Mouse (Mus musculus) midbrain, embryonic 11.5 days (tissue): ENCODE measurements around the gene Crabp2. TPM values are rescaled to one million over a fixed set of nuclear protein-coding genes. Genes with fewer than 3 reads are reported as not detected.
A peak's percentile ranks its signal among the peaks of the same experiment; 100 is the strongest.

Source experiments
- ATAC-seq: fragments of 200-750 bp; cut with Nextera tagmentation; 2 replicates; pipeline ENCODE4 v1.8.0; 2017; ENCODE audit warnings: moderate TSS enrichment, moderate library complexity; ENCODE audit not compliant: low FRiP score
- DNase-seq: peaks from one replicate; pipeline ENCODE4 v3.0.0; 2015; ENCODE audit warnings: low spot score; ENCODE audit errors: missing footprints
- H3K27ac ChIP-seq: fragments of 300-500 bp; sonication (generic); 2 replicates; pipeline ENCODE4 v1.5.1; 2014; ENCODE audit warnings: low read depth, low read length
- H3K27me3 ChIP-seq: fragments of 300-500 bp; sonication (generic); 2 replicates; pipeline ENCODE4 v1.6.1; 2014; ENCODE audit warnings: mild to moderate bottlenecking, low read length, moderate library complexity, mixed read lengths; ENCODE audit not compliant: control insufficient read depth, insufficient read depth
- H3K36me3 ChIP-seq: fragments of 300-500 bp; sonication (generic); 2 replicates; pipeline ENCODE4 v1.6.1; 2014; ENCODE audit warnings: mild to moderate bottlenecking, low read length, moderate library complexity, mixed read lengths; ENCODE audit not compliant: control insufficient read depth, insufficient read depth
- H3K4me1 ChIP-seq: fragments of 300-500 bp; sonication (generic); 2 replicates; pipeline ENCODE4 v1.6.1; 2014; ENCODE audit warnings: low read length; ENCODE audit not compliant: control insufficient read depth, insufficient read depth
- H3K4me2 ChIP-seq: fragments of 300-500 bp; sonication (generic); 2 replicates; pipeline ENCODE4 v1.6.1; 2014; ENCODE audit warnings: mild to moderate bottlenecking, moderate library complexity
- H3K4me3 ChIP-seq: fragments of 300-500 bp; sonication (generic); 2 replicates; pipeline ENCODE4 v1.5.1; 2014; ENCODE audit warnings: low read depth, low read length
- H3K9ac ChIP-seq: fragments of 300-500 bp; sonication (generic); 2 replicates; pipeline ENCODE4 v1.6.1; 2014; ENCODE audit warnings: low read length
- H3K9me3 ChIP-seq: fragments of 300-500 bp; sonication (generic); 2 replicates; pipeline ENCODE4 v1.6.1; 2016; ENCODE audit warnings: low read length; ENCODE audit not compliant: control insufficient read depth
- WGBS: fragments of 180-500 bp; shearing (Covaris S2); extraction: QIAGEN DNeasy Blood & Tissue Kit; methylation state at CpG from one replicate; pipeline ENCODE4 v1.1.7; 2014; 5-methylcytosine and 5-hydroxymethylcytosine counted together
- polyA plus RNA-seq: library from polyadenylated mRNA; unstranded; fragments of >200 nt; fragmentation: Nextera tagmentation; extraction: Ambion mirVana; gene quantifications from 2 replicates; pipeline ENCODE4 v1.2.1, GENCODE M21; 2014

The Crabp2 gene
- polyA plus RNA-seq, 1 experiment from 2014 or later: 540 TPM

DNA sequence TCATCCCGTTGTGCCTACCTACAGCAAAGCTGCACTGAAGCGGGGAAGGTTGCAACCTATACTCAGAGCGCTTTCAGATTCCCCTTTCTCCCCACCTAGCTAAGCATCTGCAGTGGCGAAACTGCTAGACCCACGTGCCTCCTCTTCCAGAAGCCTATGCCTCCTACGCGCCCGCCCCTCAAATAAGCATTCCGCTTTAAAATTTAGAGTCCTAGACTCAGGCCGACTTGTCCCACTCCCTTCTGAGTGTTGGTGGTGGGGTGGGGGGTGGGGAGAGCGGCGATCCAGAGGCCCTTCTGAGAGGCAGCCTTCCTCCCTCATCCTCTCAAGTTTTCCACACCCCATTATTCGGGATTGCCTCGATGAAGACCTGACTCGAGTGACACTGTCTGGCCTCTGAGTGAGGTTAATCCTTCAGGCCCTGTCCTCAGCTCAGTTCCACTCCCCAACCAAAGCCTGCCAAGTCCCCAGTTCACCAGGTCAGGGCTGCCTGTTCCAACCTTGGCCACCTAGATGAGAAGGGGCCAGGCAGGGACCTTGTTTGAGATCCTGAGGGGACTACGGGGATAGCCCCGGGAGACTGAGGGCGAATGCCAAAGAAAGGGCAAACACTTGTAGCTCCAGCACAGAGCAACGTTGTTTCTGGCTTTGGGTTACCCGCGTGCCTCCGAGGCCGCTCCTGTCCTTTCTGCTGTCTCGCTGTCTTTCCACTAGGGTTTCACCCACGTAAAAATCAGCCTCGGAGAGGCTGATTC is 1.2 kb upstream of the Crabp2 start:
- Histone ChIP-seq H3K9me3 (no peaks in the 10 kb centered on the region), H3K9ac (peak overlapping the region; percentile 80), H3K4me3 (peak overlapping the region; percentile 56), H3K27me3 (no peaks in the 10 kb centered on the region), H3K27ac (peak overlapping the region; percentile 90), H3K36me3 (peaks cover 2% of the 10 kb centered on the region; the same call in 1 of the 2 replicates), H3K4me1 (peaks cover 75% of the 10 kb centered on the region), H3K4me2 (peak overlapping the region; percentile 83)
- 2% methylated on average over 26 of the region's 26 CpGs for WGBS
- DNase-seq: peak; percentile 97
- ATAC-seq: peak; percentile 17

DNA sequence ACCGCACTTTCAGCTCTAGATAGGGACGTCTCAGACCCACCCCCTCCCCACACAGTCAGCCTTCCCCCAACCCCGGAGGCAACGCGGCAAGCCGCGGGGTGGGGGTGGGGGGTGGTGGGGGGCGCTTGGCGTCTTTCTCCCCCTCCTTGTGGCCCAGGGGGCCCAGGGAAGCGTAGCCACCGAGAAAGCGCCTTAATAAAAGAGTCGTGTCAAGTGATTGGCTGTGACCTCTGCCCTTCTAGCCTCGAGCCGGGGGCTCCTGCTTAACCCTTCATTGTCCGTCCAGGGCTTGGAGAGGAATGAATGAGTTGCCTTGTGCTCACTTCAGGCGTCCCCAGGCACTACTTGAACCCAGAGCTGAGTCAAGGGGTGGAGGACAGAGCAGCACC is 661 bp upstream of the Crabp2 start:
- 1% methylated on average over 13 of the region's 17 CpGs for WGBS
- peak overlapping the region; percentile 90 for H3K27ac ChIP-seq
- H3K36me3 ChIP-seq: no peaks in the 10 kb centered on the region
- H3K27me3 ChIP-seq: no peaks in the 10 kb centered on the region
- peak overlapping the region; percentile 56 for H3K4me3 ChIP-seq
- ATAC-seq (peak; percentile 50), DNase-seq (peak; percentile 96)
- H3K9me3 ChIP-seq: no peaks in the 10 kb centered on the region
- H3K4me1 ChIP-seq: peaks cover 81% of the 10 kb centered on the region
- H3K9ac ChIP-seq: peak overlapping the region; percentile 80
- peak overlapping the region; percentile 83 for H3K4me2 ChIP-seq

DNA sequence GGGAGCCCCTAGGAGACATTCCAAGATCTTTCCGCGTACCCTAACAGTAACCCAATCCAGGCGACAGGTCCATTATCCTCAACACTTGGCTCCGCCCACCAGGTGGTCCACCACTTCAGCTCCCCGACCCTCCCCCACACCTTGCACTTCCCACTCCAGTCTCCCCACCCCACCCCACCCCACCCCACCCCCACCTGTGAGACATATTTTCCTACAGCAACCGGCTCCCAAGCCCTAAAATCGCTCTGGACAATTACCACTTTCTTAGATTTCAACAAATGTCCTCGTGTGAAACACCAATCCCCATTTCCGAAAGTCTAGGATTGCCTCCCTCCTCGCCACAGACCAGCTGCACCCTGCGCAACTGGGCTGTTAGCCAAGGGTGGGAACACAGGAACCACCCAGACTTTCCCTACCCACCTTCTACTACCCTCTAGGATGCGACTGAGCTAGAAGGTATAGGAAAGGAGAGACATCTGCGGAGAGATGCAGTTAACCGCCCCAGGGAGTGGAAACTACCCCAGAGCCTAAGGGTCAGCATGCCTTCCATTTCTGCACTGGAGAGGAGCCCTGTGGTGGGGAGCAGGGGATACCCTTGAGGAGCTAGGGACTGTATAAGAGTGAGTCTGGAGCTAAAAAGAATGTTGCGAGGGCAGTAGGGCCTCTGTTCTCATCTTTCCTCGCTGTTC is 944 bp downstream of the Crabp2 start:
- H3K27ac ChIP-seq: peak overlapping the region; percentile 90
- H3K4me2 ChIP-seq: peak overlapping the region; percentile 83
- peaks cover 81% of the 10 kb centered on the region for H3K4me1 ChIP-seq
- H3K36me3 ChIP-seq: no peaks in the 10 kb centered on the region
- under 1% methylated on average over 16 of the region's 16 CpGs for WGBS
- peak; percentile 93 for DNase-seq
- peak overlapping the region; percentile 56 for H3K4me3 ChIP-seq
- ATAC-seq: no peak
- no peaks in the 10 kb centered on the region for H3K9me3 ChIP-seq
- H3K9ac ChIP-seq: peak overlapping the region; percentile 80
- no peaks in the 10 kb centered on the region for H3K27me3 ChIP-seq

DNA sequence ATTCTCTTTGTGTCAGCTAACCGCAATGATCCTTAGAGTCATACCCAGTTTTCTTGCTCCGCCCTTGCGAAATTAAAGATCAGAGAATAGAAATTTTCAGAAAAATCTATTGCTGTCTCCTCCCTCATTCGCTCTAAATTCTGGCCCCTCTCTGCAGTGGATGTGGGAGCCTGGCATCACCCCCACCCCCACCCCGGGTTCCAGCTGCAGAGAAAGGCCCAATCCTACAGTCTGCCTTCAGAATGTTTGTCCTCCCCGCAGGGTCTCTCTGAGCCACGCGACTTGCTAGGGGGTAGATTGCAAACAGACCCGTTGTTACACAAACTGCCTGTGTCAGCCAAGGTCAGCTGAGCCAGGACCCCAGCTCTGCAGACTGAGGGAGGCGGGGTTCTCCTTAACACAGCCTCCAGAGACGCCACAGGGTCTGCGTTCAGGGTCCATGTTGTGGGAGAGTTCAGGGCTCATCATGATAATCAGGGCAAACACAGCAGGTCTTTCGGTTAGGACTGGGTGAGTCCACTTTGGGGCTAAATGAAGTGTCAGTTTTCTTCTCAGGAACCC is 1.6 kb downstream of the Crabp2 start:
- 2% methylated on average over 13 of the region's 13 CpGs for WGBS
- H3K4me1 ChIP-seq: peaks cover 75% of the 10 kb centered on the region
- ATAC-seq (0 out of 2 replicates have a peak, but pooled peaks have one; percentile 15), DNase-seq (peak; percentile 93)
- no peaks in the 10 kb centered on the region for H3K36me3 ChIP-seq
- peak overlapping the region; percentile 83 for H3K4me2 ChIP-seq
- no peaks in the 10 kb centered on the region for H3K9me3 ChIP-seq
- H3K4me3 ChIP-seq: peak overlapping the region; percentile 56
- H3K27me3 ChIP-seq: no peaks in the 10 kb centered on the region
- peak overlapping the region; percentile 80 for H3K9ac ChIP-seq
- H3K27ac ChIP-seq: peak overlapping the region; percentile 90

DNA sequence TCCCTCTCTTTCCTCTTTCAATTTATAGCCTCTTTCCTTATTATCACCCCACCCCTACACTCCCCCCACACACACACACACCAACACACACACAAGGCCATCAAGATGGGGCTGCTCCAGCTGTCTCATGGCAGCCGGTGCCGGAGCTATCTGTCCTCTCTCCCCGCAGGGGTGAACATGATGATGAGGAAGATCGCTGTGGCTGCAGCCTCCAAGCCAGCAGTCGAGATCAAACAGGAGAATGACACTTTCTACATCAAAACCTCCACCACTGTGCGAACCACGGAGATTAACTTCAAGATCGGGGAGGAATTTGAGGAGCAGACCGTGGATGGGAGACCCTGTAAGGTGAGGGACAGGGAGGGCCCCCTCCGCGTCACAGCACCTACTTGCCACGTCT is 3.5 kb downstream of the Crabp2 start:
- H3K9ac ChIP-seq: peak overlapping the region; percentile 49
- no peaks in the 10 kb centered on the region for H3K36me3 ChIP-seq
- H3K4me2 ChIP-seq: peak overlapping the region; percentile 83
- no peaks in the 10 kb centered on the region for H3K9me3 ChIP-seq
- DNase-seq (peak; percentile 85), ATAC-seq (no peak)
- H3K4me3 ChIP-seq: peak overlapping the region; percentile 56
- peaks cover 56% of the 10 kb centered on the region for H3K4me1 ChIP-seq
- H3K27ac ChIP-seq: peak overlapping the region; percentile 30
- H3K27me3 ChIP-seq: no peaks in the 10 kb centered on the region
- WGBS: 16% methylated on average over 12 of the region's 12 CpGs

DNA sequence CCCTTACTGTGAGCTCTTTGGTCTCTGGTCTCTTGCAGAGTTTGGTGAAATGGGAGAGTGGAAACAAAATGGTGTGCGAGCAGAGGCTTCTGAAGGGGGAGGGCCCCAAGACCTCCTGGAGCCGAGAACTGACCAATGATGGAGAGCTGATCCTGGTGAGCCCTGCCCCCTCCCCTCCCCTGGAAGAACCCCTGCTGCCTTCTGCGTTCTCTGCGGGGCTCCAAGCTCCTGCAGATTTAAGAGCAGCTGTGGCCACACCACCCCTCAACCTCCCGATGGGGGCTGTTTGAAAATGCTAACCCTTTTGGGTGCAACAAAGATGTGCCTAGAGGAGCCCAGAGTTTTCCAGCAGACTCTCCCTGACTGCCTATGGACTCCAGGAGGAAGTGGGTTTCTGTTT is 4.0 kb downstream of the Crabp2 start:
- peaks cover 51% of the 10 kb centered on the region for H3K4me1 ChIP-seq
- no peaks in the 10 kb centered on the region for H3K9me3 ChIP-seq
- peak overlapping the region; percentile 83 for H3K4me2 ChIP-seq
- H3K27me3 ChIP-seq: no peaks in the 10 kb centered on the region
- no peaks in the 10 kb centered on the region for H3K36me3 ChIP-seq
- peak overlapping the region; percentile 30; the same call in 1 of the 2 replicates for H3K27ac ChIP-seq
- peak; percentile 88 for DNase-seq
- peak; percentile 41 for ATAC-seq
- 4% methylated on average over 5 of the region's 5 CpGs for WGBS
- peak overlapping the region; percentile 56 for H3K4me3 ChIP-seq
- peak overlapping the region; percentile 49 for H3K9ac ChIP-seq

DNA sequence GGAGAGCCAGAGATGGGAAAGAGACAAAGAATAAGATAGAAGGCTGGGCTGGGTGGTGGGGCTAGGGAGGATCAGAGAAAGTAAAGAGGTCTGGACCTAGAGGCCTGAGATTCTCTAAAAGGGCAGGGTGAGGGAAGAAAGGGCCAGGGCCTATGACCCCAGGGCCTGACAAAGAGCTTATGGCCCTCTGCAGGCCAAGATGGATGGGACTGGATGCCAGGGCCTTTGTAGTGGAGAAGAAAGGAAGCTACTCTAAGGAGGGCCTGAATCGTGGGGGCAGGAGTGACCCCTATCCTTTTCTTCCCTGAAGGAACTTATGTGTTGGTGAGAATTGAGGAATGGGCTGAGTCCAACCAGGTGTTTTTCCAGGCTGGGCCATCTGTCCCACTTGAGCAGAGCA is 9.6 kb downstream of the Crabp2 start:
- H3K4me3 ChIP-seq: no peak overlapping the region
- ATAC-seq (no peak), DNase-seq (peak; percentile 85)
- H3K27me3 ChIP-seq: no peaks in the 10 kb centered on the region
- H3K9me3 ChIP-seq: no peaks in the 10 kb centered on the region
- no peaks in the 10 kb centered on the region for H3K36me3 ChIP-seq
- WGBS: 0% methylated on average over 1 of the region's 1 CpGs
- no peak overlapping the region for H3K4me2 ChIP-seq
- H3K4me1 ChIP-seq: peaks cover 25% of the 10 kb centered on the region
- H3K9ac ChIP-seq: no peak overlapping the region; the same call in 1 of the 2 replicates
- no peak overlapping the region for H3K27ac ChIP-seq

DNA sequence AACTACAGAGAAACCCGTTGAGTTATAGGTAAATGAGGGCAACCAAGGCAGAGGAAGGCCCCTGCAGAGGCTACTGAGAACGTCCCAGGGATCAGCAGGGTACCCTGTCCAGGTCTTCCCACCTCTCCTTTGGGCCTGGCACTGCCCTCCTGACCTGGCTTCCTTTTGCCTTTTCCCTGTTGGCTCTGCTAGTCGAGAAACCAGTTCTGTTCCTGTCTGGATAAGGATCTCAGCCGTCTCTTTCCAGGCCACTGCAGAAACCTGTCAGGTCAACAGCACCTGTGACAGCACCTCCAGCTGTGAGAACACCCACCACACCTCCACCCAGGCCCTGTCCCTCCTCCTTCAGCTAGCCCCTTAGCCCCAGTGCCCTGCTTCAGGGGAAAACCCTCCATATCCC is 10.0 kb downstream of the Crabp2 start:
- peaks cover 23% of the 10 kb centered on the region for H3K4me1 ChIP-seq

DNA sequence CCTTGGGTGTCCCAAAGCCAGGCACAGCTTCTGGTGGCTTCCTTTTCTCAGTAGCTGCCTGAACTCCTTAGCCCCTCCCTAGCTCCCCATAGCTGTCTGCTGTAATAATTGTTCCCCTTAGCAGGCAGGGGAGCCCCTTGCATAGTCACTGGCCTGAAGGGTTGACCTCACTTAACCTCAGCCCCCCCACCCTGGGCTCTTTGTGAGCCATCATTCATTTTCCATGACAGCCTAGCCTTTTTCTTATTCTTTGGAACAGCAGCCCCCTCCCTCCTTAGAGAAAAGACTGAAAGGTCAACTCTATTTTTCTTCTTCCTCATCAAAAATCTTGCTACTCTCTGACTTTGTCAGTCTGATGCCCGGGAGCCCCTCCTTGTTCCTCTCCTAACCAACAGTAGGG is 10.5 kb downstream of the Crabp2 start:
- Histone ChIP-seq H3K4me1 (peaks cover 23% of the 10 kb centered on the region), H3K4me3 (no peak overlapping the region), H3K27me3 (no peaks in the 10 kb centered on the region), H3K9me3 (no peaks in the 10 kb centered on the region), H3K4me2 (no peak overlapping the region), H3K9ac (0 out of 2 replicates have a peak overlapping the region, but pooled peaks have one; percentile 3), H3K36me3 (no peaks in the 10 kb centered on the region), H3K27ac (no peak overlapping the region; the same call in 1 of the 2 replicates)
- 46% methylated on average over 1 of the region's 1 CpGs for WGBS
- DNase-seq (peak; percentile 84), ATAC-seq (no peak)

More for the DNA sequence above, 10.0 kb downstream of the Crabp2 start:
- WGBS: 37% methylated on average over 4 of the region's 4 CpGs
- Histone ChIP-seq H3K36me3 (no peaks in the 10 kb centered on the region), H3K27me3 (no peaks in the 10 kb centered on the region), H3K27ac (no peak overlapping the region), H3K4me3 (no peak overlapping the region), H3K4me2 (no peak overlapping the region), H3K9me3 (no peaks in the 10 kb centered on the region), H3K9ac (no peak overlapping the region; the same call in 1 of the 2 replicates)
- ATAC-seq: no peak
- DNase-seq: no peak
